7 mouse cellular contexts compared by ENCODE assay signal in the genomic region with DNA sequence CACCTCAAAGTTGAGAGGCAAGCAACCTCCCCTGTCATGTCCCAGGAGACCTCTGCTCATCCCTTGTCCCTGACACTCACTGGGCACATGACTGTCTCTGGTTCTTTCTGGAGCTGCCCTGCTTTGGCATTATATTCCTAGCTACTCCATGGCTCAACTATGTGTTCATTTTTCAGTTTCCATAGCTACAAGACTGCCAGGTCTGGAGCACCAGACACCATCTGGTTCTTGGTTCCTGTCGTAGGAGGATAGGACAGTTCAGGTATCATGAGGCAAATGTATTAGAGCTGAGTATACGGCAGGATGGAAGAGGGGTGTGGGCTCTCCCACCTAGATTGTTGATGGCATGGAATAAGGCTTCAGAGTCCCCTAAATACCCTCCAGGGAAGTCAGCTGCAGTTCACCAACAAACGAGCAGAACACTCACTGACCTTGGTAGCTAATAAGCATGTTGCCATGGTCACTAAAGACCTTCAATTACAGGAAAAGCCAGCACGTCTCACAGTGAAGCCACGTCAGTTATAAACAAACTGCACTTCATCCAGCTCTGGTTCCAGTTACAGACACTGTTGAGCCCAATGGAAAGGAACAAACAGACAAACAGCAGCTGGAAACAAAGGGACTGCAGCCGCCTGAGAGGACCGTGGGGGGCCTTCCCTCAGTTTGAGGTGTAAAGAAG.
DNase-seq lines count a peak whose midpoint lies in the region; ATAC-seq and TF ChIP-seq lines count a peak whose summit lies in the region.

No protein-coding gene starts in this region.

- H3K27ac ChIP-seq in embryonic facial prominence, embryonic 13.5 days, result peak overlapping the region; percentile 29
- 0 out of 2 replicates have a peak overlapping the region, but pooled peaks have one; percentile 14 for H3K27ac ChIP-seq in limb, embryonic 11.5 days (replicated peaks; ENCODE audit: low read depth, low read length)
- no peak overlapping the region for H3K27ac ChIP-seq in liver, postnatal 0 days (ENCODE audit: low read depth)

- no peak overlapping the region for H3K9ac ChIP-seq in embryonic facial prominence, embryonic 13.5 days
- H3K9ac ChIP-seq in limb, embryonic 11.5 days (ENCODE audit: low read length), result no peak overlapping the region
- no peak overlapping the region for H3K9ac ChIP-seq in liver, postnatal 0 days (replicated peaks)

- 8% methylated on average over 7 of the region's 7 CpGs for WGBS in embryonic facial prominence, embryonic 13.5 days
- 3% methylated on average over 7 of the region's 7 CpGs for WGBS in limb, embryonic 11.5 days
- 53% methylated on average over 7 of the region's 7 CpGs for WGBS in liver, postnatal 0 days (ENCODE audit: insufficient replicate concordance)

- no peaks in the 10 kb centered on the region for H3K9me3 ChIP-seq in embryonic facial prominence, embryonic 13.5 days
- no peaks in the 10 kb centered on the region for H3K9me3 ChIP-seq in limb, embryonic 11.5 days (ENCODE audit: control insufficient read depth, low read length)
- H3K9me3 ChIP-seq in liver, postnatal 0 days (ENCODE audit: low read length), result no peaks in the 10 kb centered on the region

- no peak for TF ChIP-seq EP300 in liver, postnatal 0 days (IDR thresholded peaks at IDR 0.05; ENCODE audit: low read depth)

- no peaks in the 10 kb centered on the region for H3K27me3 ChIP-seq in embryonic facial prominence, embryonic 13.5 days
- H3K27me3 ChIP-seq in limb, embryonic 11.5 days (ENCODE audit: control insufficient read depth, insufficient read depth, low read length), result no peaks in the 10 kb centered on the region
- no peaks in the 10 kb centered on the region for H3K27me3 ChIP-seq in liver, postnatal 0 days (ENCODE audit: insufficient read depth, low read length)

- intact Hi-C loops in heart, postnatal 14 days (cut with DNase I), result no loop called here

- DNase-seq in right cerebral cortex, adult 18-20 months, result peak; percentile 42
- DNase-seq in right cerebral cortex, postnatal 14 days, result no peak
- DNase-seq in limb, embryonic 11.5 days (ENCODE audit: low spot score), result peak; percentile 52
- DNase-seq in urinary bladder, adult 18-20 months (ENCODE audit: low spot score in 2 of 2), result no peak
- no peak for DNase-seq in heart, postnatal 14 days
- DNase-seq in liver, postnatal 0 days, result no peak

- no peak for ATAC-seq in embryonic facial prominence, embryonic 13.5 days (ENCODE audit: insufficient number of reproducible peaks, insufficient read depth, low FRiP score, low TSS enrichment, low read depth)
- peak; percentile 49 for ATAC-seq in limb, embryonic 11.5 days (ENCODE audit: insufficient number of reproducible peaks, low FRiP score, low TSS enrichment, low read depth)
- no peak for ATAC-seq in liver, postnatal 0 days

- no peak for TF ChIP-seq CTCF in liver, postnatal 0 days (IDR thresholded peaks at IDR 0.05; ENCODE audit: low read depth)

- H3K4me3 ChIP-seq in embryonic facial prominence, embryonic 13.5 days, result no peak overlapping the region
- H3K4me3 ChIP-seq in limb, embryonic 11.5 days (ENCODE audit: low read depth, low read length), result no peak overlapping the region
- no peak overlapping the region for H3K4me3 ChIP-seq in liver, postnatal 0 days (ENCODE audit: low read depth, low read length)

- no peaks in the 10 kb centered on the region for H3K36me3 ChIP-seq in embryonic facial prominence, embryonic 13.5 days
- H3K36me3 ChIP-seq in limb, embryonic 11.5 days (ENCODE audit: control insufficient read depth, insufficient read depth, low read length), result no peaks in the 10 kb centered on the region
- H3K36me3 ChIP-seq in liver, postnatal 0 days (replicated peaks; ENCODE audit: insufficient read depth, low read length), result no peaks in the 10 kb centered on the region

- peaks cover 11% of the 10 kb centered on the region for H3K4me1 ChIP-seq in embryonic facial prominence, embryonic 13.5 days
- peaks cover 12% of the 10 kb centered on the region for H3K4me1 ChIP-seq in limb, embryonic 11.5 days (ENCODE audit: control insufficient read depth, insufficient read depth, low read length)
- H3K4me1 ChIP-seq in liver, postnatal 0 days (ENCODE audit: insufficient read depth), result no peaks in the 10 kb centered on the region

- H3K4me2 ChIP-seq in embryonic facial prominence, embryonic 13.5 days, result no peak overlapping the region
- H3K4me2 ChIP-seq in limb, embryonic 11.5 days (ENCODE audit: low read depth, severe bottlenecking), result no peak overlapping the region; the same call in 1 of the 2 replicates
- no peak overlapping the region for H3K4me2 ChIP-seq in liver, postnatal 0 days (ENCODE audit: low read depth, low read length)

Comparison
In these comparisons a context has a peak if more than half of its experiments do, and no peak if none do; other contexts are left out.
1. DNase-seq: peak in right cerebral cortex, adult 18-20 months (single experiment) and limb, embryonic 11.5 days (single experiment); none in right cerebral cortex, postnatal 14 days (single experiment), urinary bladder, adult 18-20 months (0 of 2), heart, postnatal 14 days (0 of 2) and liver, postnatal 0 days (single experiment).